ENCODE assay signal across 15 mouse cellular contexts in genomic region chr13:40480830-40481229, GRCm38 (mm10).
A peak's percentile ranks its signal among the peaks of the same experiment; 100 is the strongest.
DNase-seq lines count a peak whose midpoint lies in the region; ATAC-seq and TF ChIP-seq lines count a peak whose summit lies in the region.
"Had no signal": no experiment of that assay in that cellular context is flagged by ENCODE, and none has a peak within 500 bp of the region (broad histone marks: within the 10 kb centered on the region; RNA-seq: fewer than 3 reads in every experiment).

No protein-coding gene starts in this region.

- no peak overlapping the region for H3K4me2 ChIP-seq in forebrain, embryonic 13.5 days
- no peak overlapping the region for H3K4me2 ChIP-seq in hindbrain, embryonic 16.5 days (ENCODE audit: low read length)
- H3K4me2 ChIP-seq in hindbrain, embryonic 12.5 days (replicated peaks), result no peak overlapping the region
- H3K4me2 ChIP-seq in midbrain, postnatal 0 days (ENCODE audit: low read depth, low read length, poor library complexity, severe bottlenecking), result no peak overlapping the region
- H3K4me2 ChIP-seq: heart, embryonic 12.5 days; liver, embryonic 13.5 days had no signal

- peaks cover 5% of the 10 kb centered on the region; the same call in 1 of the 2 replicates for H3K4me1 ChIP-seq in forebrain, embryonic 13.5 days
- H3K4me1 ChIP-seq in forebrain, embryonic 10.5 days, result no peaks in the 10 kb centered on the region
- H3K4me1 ChIP-seq in hindbrain, embryonic 16.5 days (ENCODE audit: control insufficient read depth, insufficient read depth, low read depth, low read length), result peaks cover 3% of the 10 kb centered on the region
- no peaks in the 10 kb centered on the region for H3K4me1 ChIP-seq in hindbrain, embryonic 12.5 days
- H3K4me1 ChIP-seq in midbrain, postnatal 0 days (ENCODE audit: insufficient read depth, low read length), result no peaks in the 10 kb centered on the region; the same call in 1 of the 2 replicates
- H3K4me1 ChIP-seq: heart, embryonic 12.5 days; liver, embryonic 13.5 days had no signal

- no peak overlapping the region for H3K4me3 ChIP-seq in forebrain, embryonic 13.5 days
- no peak overlapping the region for H3K4me3 ChIP-seq in forebrain, embryonic 10.5 days
- H3K4me3 ChIP-seq in hindbrain, embryonic 16.5 days (ENCODE audit: low read length), result no peak overlapping the region
- no peak overlapping the region for H3K4me3 ChIP-seq in hindbrain, embryonic 12.5 days
- H3K4me3 ChIP-seq in midbrain, postnatal 0 days (ENCODE audit: low read depth, low read length), result no peak overlapping the region
- H3K4me3 ChIP-seq: heart, embryonic 12.5 days; liver, embryonic 13.5 days; myocyte had no signal

- TF ChIP-seq CTCF in midbrain, postnatal 0 days (IDR thresholded peaks at IDR 0.05), result no peak

- H3K9me3 ChIP-seq in forebrain, embryonic 13.5 days (replicated peaks), result no peaks in the 10 kb centered on the region
- H3K9me3 ChIP-seq in forebrain, embryonic 10.5 days, result no peaks in the 10 kb centered on the region
- H3K9me3 ChIP-seq in hindbrain, embryonic 16.5 days (ENCODE audit: control insufficient read depth, low read length), result no peaks in the 10 kb centered on the region
- H3K9me3 ChIP-seq in hindbrain, embryonic 12.5 days (replicated peaks), result no peaks in the 10 kb centered on the region
- no peaks in the 10 kb centered on the region for H3K9me3 ChIP-seq in midbrain, postnatal 0 days (ENCODE audit: low read length)
- H3K9me3 ChIP-seq: heart, embryonic 12.5 days; liver, embryonic 13.5 days had no signal

- H3K27ac ChIP-seq in forebrain, embryonic 13.5 days, result no peak overlapping the region
- H3K27ac ChIP-seq in forebrain, embryonic 10.5 days, result no peak overlapping the region
- H3K27ac ChIP-seq in hindbrain, embryonic 16.5 days (ENCODE audit: low read depth, low read length), result no peak overlapping the region
- H3K27ac ChIP-seq in hindbrain, embryonic 12.5 days, result no peak overlapping the region
- no peak overlapping the region for H3K27ac ChIP-seq in midbrain, postnatal 0 days (ENCODE audit: low read depth, low read length)
- H3K27ac ChIP-seq: liver, embryonic 13.5 days had no signal

- DNase-seq in forebrain, embryonic 10.5 days (ENCODE audit: extremely low spot score, low spot score), result no peak
- peak; percentile 30 to 32 for DNase-seq in right cerebral cortex, postnatal 10 days (ENCODE audit: low spot score in 2 of 2)
- DNase-seq in right cerebral cortex, adult 2 months (ENCODE audit: low spot score in 2 of 2), result no peak
- peak; percentile 37 for DNase-seq in midbrain, postnatal 0 days (ENCODE audit: low spot score)
- no peak for DNase-seq in lung, postnatal 10 days
- DNase-seq: cerebellum, adult 18-20 months; gastrocnemius, postnatal 14 days; kidney, adult 9 months; liver, embryonic 13.5 days; thymus, adult 2 months had no signal

- 38% methylated on average over 7 of the region's 7 CpGs for WGBS in forebrain, embryonic 13.5 days
- 58% methylated on average over 7 of the region's 7 CpGs for WGBS in forebrain, embryonic 10.5 days
- 40% methylated on average over 7 of the region's 7 CpGs for WGBS in hindbrain, embryonic 16.5 days
- WGBS in hindbrain, embryonic 12.5 days, result 52% methylated on average over 7 of the region's 7 CpGs
- 13% methylated on average over 7 of the region's 7 CpGs for WGBS in midbrain, postnatal 0 days

- H3K9ac ChIP-seq in forebrain, embryonic 13.5 days, result no peak overlapping the region
- H3K9ac ChIP-seq in hindbrain, embryonic 16.5 days (ENCODE audit: low read depth, low read length), result no peak overlapping the region
- no peak overlapping the region for H3K9ac ChIP-seq in hindbrain, embryonic 12.5 days
- H3K9ac ChIP-seq in midbrain, postnatal 0 days (replicated peaks; ENCODE audit: low read length, poor library complexity, severe bottlenecking), result no peak overlapping the region
- H3K9ac ChIP-seq: heart, embryonic 12.5 days; liver, embryonic 13.5 days had no signal

- no peaks in the 10 kb centered on the region for H3K36me3 ChIP-seq in forebrain, embryonic 13.5 days (ENCODE audit: poor library complexity, severe bottlenecking)
- no peaks in the 10 kb centered on the region for H3K36me3 ChIP-seq in forebrain, embryonic 10.5 days (replicated peaks)
- no peaks in the 10 kb centered on the region for H3K36me3 ChIP-seq in hindbrain, embryonic 16.5 days (ENCODE audit: control insufficient read depth, insufficient read depth, low read length)
- H3K36me3 ChIP-seq in hindbrain, embryonic 12.5 days, result no peaks in the 10 kb centered on the region
- no peaks in the 10 kb centered on the region for H3K36me3 ChIP-seq in midbrain, postnatal 0 days (ENCODE audit: insufficient read depth, low read length)
- H3K36me3 ChIP-seq: heart, embryonic 12.5 days; liver, embryonic 13.5 days had no signal

- peak; percentile 58 for ATAC-seq in forebrain, embryonic 13.5 days
- ATAC-seq in hindbrain, embryonic 16.5 days, result peak; percentile 65
- ATAC-seq in hindbrain, embryonic 12.5 days (ENCODE audit: low FRiP score), result no peak
- ATAC-seq in midbrain, postnatal 0 days (ENCODE audit: low FRiP score), result no peak

- H3K27me3 ChIP-seq in forebrain, embryonic 13.5 days, result no peaks in the 10 kb centered on the region
- no peaks in the 10 kb centered on the region for H3K27me3 ChIP-seq in forebrain, embryonic 10.5 days (ENCODE audit: poor library complexity, severe bottlenecking)
- H3K27me3 ChIP-seq in hindbrain, embryonic 16.5 days (replicated peaks; ENCODE audit: control insufficient read depth, insufficient read depth, low read length), result no peaks in the 10 kb centered on the region
- no peaks in the 10 kb centered on the region for H3K27me3 ChIP-seq in hindbrain, embryonic 12.5 days
- no peaks in the 10 kb centered on the region for H3K27me3 ChIP-seq in midbrain, postnatal 0 days (ENCODE audit: insufficient read depth, low read length)
- H3K27me3 ChIP-seq: heart, embryonic 12.5 days; liver, embryonic 13.5 days had no signal

Comparison
In these comparisons a context has a peak if more than half of its experiments do, and no peak if none do; other contexts are left out.
1. ATAC-seq: peak in forebrain, embryonic 13.5 days (single experiment) and hindbrain, embryonic 16.5 days (single experiment); none in hindbrain, embryonic 12.5 days (single experiment) and midbrain, postnatal 0 days (single experiment).
2. DNase-seq: peak in right cerebral cortex, postnatal 10 days (2 of 2) and midbrain, postnatal 0 days (single experiment); none in forebrain, embryonic 10.5 days (single experiment), right cerebral cortex, adult 2 months (0 of 2) and lung, postnatal 10 days (single experiment).